In the genomic region with DNA sequence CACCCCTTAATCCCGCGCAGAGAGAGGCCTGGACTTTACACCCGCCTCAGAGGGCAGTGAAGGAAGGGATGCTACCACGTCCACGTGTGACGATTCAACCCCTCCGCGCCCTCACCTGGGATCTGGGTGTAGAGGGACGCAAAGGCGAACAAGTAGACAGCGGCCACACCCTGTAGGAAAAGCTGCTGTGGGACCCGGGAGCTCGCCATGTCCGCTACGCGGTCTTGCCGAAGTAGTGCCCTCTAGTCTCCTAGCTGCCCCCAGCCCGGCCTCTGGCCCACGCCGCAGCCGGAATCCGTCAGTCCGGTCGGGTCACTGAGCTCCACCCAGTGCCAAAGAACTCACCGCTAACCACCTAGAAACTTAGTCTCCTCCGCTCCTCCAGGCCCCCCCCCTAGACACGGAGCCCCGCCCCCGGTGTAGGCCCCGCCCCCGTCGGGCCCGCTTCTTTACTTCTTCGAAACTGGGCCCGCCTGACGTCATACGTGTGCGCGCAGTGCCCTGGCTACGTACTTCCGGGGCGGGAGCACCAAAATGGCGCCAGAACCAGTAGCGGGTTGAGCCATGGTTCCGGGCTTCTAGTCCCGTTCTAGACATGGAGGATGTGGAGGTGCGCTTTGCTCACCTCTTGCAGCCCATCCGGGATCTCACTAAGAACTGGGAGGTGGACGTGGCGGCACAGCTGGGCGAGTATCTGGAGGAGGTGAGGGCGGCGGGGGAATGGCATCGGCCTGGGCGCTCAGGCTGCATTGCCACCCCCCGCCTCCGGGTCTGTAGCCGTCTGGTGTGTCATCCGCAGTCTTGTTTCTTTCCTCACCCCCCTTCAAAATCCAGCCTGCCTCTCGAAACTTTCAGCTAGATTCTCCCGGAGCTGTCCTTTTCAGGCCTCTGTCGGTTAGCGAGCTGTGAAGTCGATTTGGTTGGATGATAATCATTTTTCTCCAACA, we compare ENCODE assay signal across 8 mouse cellular contexts. TPM values are rescaled to one million over a fixed set of nuclear protein-coding genes. Genes with fewer than 3 reads are reported as not detected.
DNase-seq lines count a peak whose midpoint lies in the region; ATAC-seq lines count a peak whose summit lies in the region.

A gene (minus strand): TSS at position 419 of the 947 bp plus-strand sequence.
A gene (plus strand): TSS at position 479 of the 947 bp plus-strand sequence.

- H3K27ac ChIP-seq in heart, embryonic 13.5 days (replicated peaks), result peak within 1 kb of the TSS; percentile 88
- peak within 1 kb of the TSS; percentile 86 for H3K27ac ChIP-seq in liver, embryonic 12.5 days
- H3K27ac ChIP-seq in stomach, embryonic 15.5 days, result peak within 1 kb of the TSS; percentile 93

- H3K4me3 ChIP-seq in heart, embryonic 13.5 days, result peak within 1 kb of the TSS; percentile 84
- peak within 1 kb of the TSS; percentile 80 for H3K4me3 ChIP-seq in liver, embryonic 12.5 days
- peak within 1 kb of the TSS; percentile 77 for H3K4me3 ChIP-seq in stomach, embryonic 15.5 days (replicated peaks)

- H3K9ac ChIP-seq in heart, embryonic 13.5 days, result peak within 1 kb of the TSS; percentile 93
- peak within 1 kb of the TSS; percentile 91 for H3K9ac ChIP-seq in liver, embryonic 12.5 days
- H3K9ac ChIP-seq in stomach, embryonic 15.5 days, result peak within 1 kb of the TSS; percentile 84

- peak within 1 kb of the TSS; percentile 84 for H3K4me2 ChIP-seq in heart, embryonic 13.5 days
- peak within 1 kb of the TSS; percentile 92 for H3K4me2 ChIP-seq in liver, embryonic 12.5 days
- H3K4me2 ChIP-seq in stomach, embryonic 15.5 days, result peak within 1 kb of the TSS; percentile 76

- peaks cover 53% of the 10 kb centered on the region for H3K36me3 ChIP-seq in heart, embryonic 13.5 days
- H3K36me3 ChIP-seq in liver, embryonic 12.5 days, result peaks cover 61% of the 10 kb centered on the region
- peaks cover 33% of the 10 kb centered on the region for H3K36me3 ChIP-seq in stomach, embryonic 15.5 days

- no peaks in the 10 kb centered on the region for H3K9me3 ChIP-seq in heart, embryonic 13.5 days
- H3K9me3 ChIP-seq in liver, embryonic 12.5 days (replicated peaks), result no peaks in the 10 kb centered on the region
- H3K9me3 ChIP-seq in stomach, embryonic 15.5 days, result no peaks in the 10 kb centered on the region

- H3K27me3 ChIP-seq in heart, embryonic 13.5 days (replicated peaks), result no peaks in the 10 kb centered on the region
- no peaks in the 10 kb centered on the region for H3K27me3 ChIP-seq in liver, embryonic 12.5 days (replicated peaks)
- no peaks in the 10 kb centered on the region for H3K27me3 ChIP-seq in stomach, embryonic 15.5 days (replicated peaks)

- WGBS in heart, embryonic 13.5 days, result under 1% methylated on average over 64 of the region's 64 CpGs
- under 1% methylated on average over 64 of the region's 64 CpGs for WGBS in liver, embryonic 12.5 days (ENCODE audit: insufficient replicate concordance)
- WGBS in stomach, embryonic 15.5 days, result under 1% methylated on average over 63 of the region's 64 CpGs

- ATAC-seq in erythroid progenitor cell, adult 5-6 weeks (replicated peaks; ENCODE audit: low FRiP score, poor library complexity, severe bottlenecking), result peak; percentile 79
- ATAC-seq in heart, embryonic 13.5 days (ENCODE audit: extremely low read depth, insufficient number of reproducible peaks, low FRiP score, low TSS enrichment), result peak; percentile 88
- peak; percentile 88 for ATAC-seq in liver, embryonic 12.5 days
- ATAC-seq in stomach, embryonic 15.5 days (ENCODE audit: insufficient read depth, low FRiP score, low read depth), result peak; percentile 88

- DNase-seq in CD4-positive helper T cell, adult 2 months (ENCODE audit: low read depth, low spot score), result peak; percentile 97
- DNase-seq in brain, embryonic 18.5 days (ENCODE audit: low read depth, low spot score), result peak; percentile 90
- peak; percentile 98 for DNase-seq in kidney, postnatal 10 days
- DNase-seq in natural killer cell, adult 2 months (ENCODE audit: low spot score in 2 of 2), result peak; percentile 95

- H3K4me1 ChIP-seq in heart, embryonic 13.5 days, result peaks cover 47% of the 10 kb centered on the region
- peaks cover 46% of the 10 kb centered on the region for H3K4me1 ChIP-seq in liver, embryonic 12.5 days
- H3K4me1 ChIP-seq in stomach, embryonic 15.5 days, result peaks cover 24% of the 10 kb centered on the region

RNA-seq across cellular contexts. Expression of the first gene that starts in this region (rescaled TPM):
- 71.4 and 96.8 TPM in 2 replicates for total RNA-seq in erythroid progenitor cell, adult 5-6 weeks (2015; ENCODE audit: low replicate concordance)
- 63.3 and 84.0 TPM in 2 replicates for total RNA-seq in erythroid progenitor cell, adult 5-6 weeks (2017; ENCODE audit: low replicate concordance)
- polyA plus RNA-seq in heart, embryonic 13.5 days (2015; fragmentation: Nextera tagmentation; extraction: Ambion mirVana), result 43.8 and 46.2 TPM in 2 replicates
- 36.2 and 41.1 TPM in 2 replicates for polyA plus RNA-seq in liver, embryonic 12.5 days (2016; fragmentation: Nextera tagmentation; extraction: Ambion mirVana)
- polyA plus RNA-seq in stomach, embryonic 15.5 days (2015; fragmentation: Nextera tagmentation; extraction: Ambion mirVana), result 57.3 and 62.3 TPM in 2 replicates

RNA-seq across cellular contexts. Expression of the second gene that starts in this region (rescaled TPM):
- 195 and 215 TPM in 2 replicates for total RNA-seq in erythroid progenitor cell, adult 5-6 weeks (2015; ENCODE audit: low replicate concordance)
- 221 and 330 TPM in 2 replicates for total RNA-seq in erythroid progenitor cell, adult 5-6 weeks (2017; ENCODE audit: low replicate concordance)
- polyA plus RNA-seq in heart, embryonic 13.5 days (2015; fragmentation: Nextera tagmentation; extraction: Ambion mirVana), result 94.1 and 109 TPM in 2 replicates
- polyA plus RNA-seq in liver, embryonic 12.5 days (2016; fragmentation: Nextera tagmentation; extraction: Ambion mirVana), result 134 TPM in 2 replicates
- polyA plus RNA-seq in stomach, embryonic 15.5 days (2015; fragmentation: Nextera tagmentation; extraction: Ambion mirVana), result 127 and 141 TPM in 2 replicates

Comparison
In these comparisons a context has a peak if more than half of its experiments do, and no peak if none do; other contexts are left out.
1. Peak in every context shown above with its lines: DNase-seq, ATAC-seq, H3K4me3 ChIP-seq and H3K27ac ChIP-seq.